Mouse (Mus musculus): ENCODE measurements at regions not wholly inside any gene's neighbourhood (a gene's known extent, or its start where the extent isn't known, plus 50 kb on each side); places are given as distances from the start of the nearest gene placed in this dataset.

DNA sequence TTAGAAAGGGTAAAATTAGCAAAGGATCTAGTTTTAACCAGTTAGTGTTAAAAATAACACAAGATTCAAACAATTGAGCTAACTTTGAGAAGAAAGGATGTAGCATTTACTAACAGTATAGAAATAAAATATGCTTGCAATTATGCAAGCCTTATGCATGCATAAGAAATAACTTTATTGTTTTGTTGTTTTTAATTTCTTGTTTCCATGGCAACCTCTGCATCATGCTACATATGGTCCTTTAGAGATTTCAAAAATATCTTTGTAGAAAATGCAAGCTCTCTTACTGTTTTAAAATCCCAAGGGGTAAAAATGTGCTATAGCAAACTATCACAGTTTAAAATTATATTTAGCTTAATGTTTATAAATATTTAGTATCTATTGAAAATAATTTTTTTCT is 395.0 kb upstream of the Spock3 start:
- no peak overlapping the region for H3K9ac ChIP-seq
- no peak overlapping the region for H3K4me2 ChIP-seq (ENCODE audit: low read depth)
- DNase-seq (peak; percentile 30), ATAC-seq (peak; percentile 80)
- TF ChIP-seq CTCF (IDR thresholded peaks at IDR 0.05; ENCODE audit: low read depth) = no peak
- no peaks in the 10 kb centered on the region for H3K9me3 ChIP-seq (ENCODE audit: low read length)
- no peak overlapping the region for H3K4me3 ChIP-seq (ENCODE audit: low read depth, low read length)
- H3K4me1 ChIP-seq (ENCODE audit: insufficient read depth) = no peaks in the 10 kb centered on the region
- no peaks in the 10 kb centered on the region for H3K36me3 ChIP-seq (ENCODE audit: insufficient read depth)
- H3K27me3 ChIP-seq (ENCODE audit: insufficient read depth, low read length) = no peaks in the 10 kb centered on the region
- no peak overlapping the region for H3K27ac ChIP-seq (ENCODE audit: low read depth, low read length)

DNA sequence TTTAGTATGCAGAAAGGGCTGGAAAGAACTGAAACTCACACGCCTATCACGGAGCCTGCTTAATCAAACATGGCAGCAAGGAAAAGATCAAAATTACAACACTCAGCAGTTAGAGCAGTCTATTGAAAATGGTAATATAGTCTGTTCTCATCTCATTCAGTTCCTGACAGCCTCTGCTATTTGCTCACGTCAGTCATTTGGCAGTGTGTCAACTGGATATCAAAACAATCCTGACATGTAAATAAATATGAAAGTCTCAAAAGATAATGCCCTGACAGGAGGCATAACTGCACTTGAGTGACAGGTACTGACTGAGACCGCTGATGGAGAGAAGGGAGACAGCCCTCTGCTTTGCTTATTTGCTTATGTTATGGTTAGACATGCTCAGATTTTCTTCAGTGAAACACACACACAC is 375.0 kb upstream of the Spock3 start:
- Histone ChIP-seq H3K4me1 (ENCODE audit: insufficient read depth) (no peaks in the 10 kb centered on the region), H3K4me3 (ENCODE audit: low read depth, low read length) (no peak overlapping the region), H3K27me3 (ENCODE audit: insufficient read depth, low read length) (no peaks in the 10 kb centered on the region), H3K9ac (no peak overlapping the region), H3K36me3 (ENCODE audit: insufficient read depth) (no peaks in the 10 kb centered on the region), H3K4me2 (ENCODE audit: low read depth) (no peak overlapping the region), H3K9me3 (ENCODE audit: low read length) (no peaks in the 10 kb centered on the region), H3K27ac (ENCODE audit: low read depth, low read length) (no peak overlapping the region)
- no peak for TF ChIP-seq CTCF (IDR thresholded peaks at IDR 0.05; ENCODE audit: low read depth)
- ATAC-seq (peak; percentile 95), DNase-seq (peak; percentile 64)
- WGBS = 18% methylated on average over 4 of the region's 4 CpGs

- no peak overlapping the region for H3K9ac ChIP-seq
- no peaks in the 10 kb centered on the region for H3K4me1 ChIP-seq (ENCODE audit: insufficient read depth)
- no peaks in the 10 kb centered on the region for H3K9me3 ChIP-seq (ENCODE audit: low read length)
- H3K27me3 ChIP-seq (ENCODE audit: insufficient read depth, low read length) = no peaks in the 10 kb centered on the region
- no peak overlapping the region for H3K27ac ChIP-seq (ENCODE audit: low read depth, low read length)
- no peak overlapping the region for H3K4me2 ChIP-seq (ENCODE audit: low read depth)
- no peak for TF ChIP-seq CTCF (IDR thresholded peaks at IDR 0.05; ENCODE audit: low read depth)
- DNase-seq = no peak
- ATAC-seq = peak; percentile 23; the same call in 1 of the 2 replicates
- no peaks in the 10 kb centered on the region for H3K36me3 ChIP-seq (ENCODE audit: insufficient read depth)
- no peak overlapping the region for H3K4me3 ChIP-seq (ENCODE audit: low read depth, low read length)
Observed at GRCm38 (mm10) chr8:62599281-62599680, 351.5 kb upstream of the Spock3 start.

DNA sequence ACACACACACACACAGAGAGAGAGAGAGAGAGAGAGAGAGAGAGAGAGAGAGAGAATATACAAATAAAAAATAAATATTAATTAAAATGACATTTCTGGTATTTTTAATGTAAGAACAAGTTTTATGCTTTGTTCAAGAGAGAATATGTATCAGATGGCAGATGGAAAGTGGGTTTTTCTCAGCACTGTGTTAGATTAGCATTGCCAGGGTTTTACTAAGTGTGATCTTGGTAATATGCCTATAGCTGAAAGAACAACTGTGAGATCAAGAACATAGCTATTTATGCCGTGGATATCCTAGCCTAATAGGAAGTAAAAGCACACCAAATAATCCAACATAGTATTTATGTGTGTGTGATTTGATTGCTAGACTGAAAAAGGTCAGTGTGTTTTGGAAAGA is 344.7 kb upstream of the Spock3 start:
- 66% methylated on average over 1 of the region's 1 CpGs for WGBS
- H3K36me3 ChIP-seq (ENCODE audit: insufficient read depth) = no peaks in the 10 kb centered on the region
- no peak overlapping the region for H3K27ac ChIP-seq (ENCODE audit: low read depth, low read length)
- H3K4me2 ChIP-seq (ENCODE audit: low read depth) = no peak overlapping the region
- H3K9me3 ChIP-seq (ENCODE audit: low read length) = no peaks in the 10 kb centered on the region
- H3K4me1 ChIP-seq (ENCODE audit: insufficient read depth) = no peaks in the 10 kb centered on the region
- no peaks in the 10 kb centered on the region for H3K27me3 ChIP-seq (ENCODE audit: insufficient read depth, low read length)
- H3K9ac ChIP-seq = no peak overlapping the region
- TF ChIP-seq CTCF (IDR thresholded peaks at IDR 0.05; ENCODE audit: low read depth) = no peak
- H3K4me3 ChIP-seq (ENCODE audit: low read depth, low read length) = no peak overlapping the region
- DNase-seq (no peak), ATAC-seq (0 out of 2 replicates have a peak, but pooled peaks have one; percentile 32)

DNA sequence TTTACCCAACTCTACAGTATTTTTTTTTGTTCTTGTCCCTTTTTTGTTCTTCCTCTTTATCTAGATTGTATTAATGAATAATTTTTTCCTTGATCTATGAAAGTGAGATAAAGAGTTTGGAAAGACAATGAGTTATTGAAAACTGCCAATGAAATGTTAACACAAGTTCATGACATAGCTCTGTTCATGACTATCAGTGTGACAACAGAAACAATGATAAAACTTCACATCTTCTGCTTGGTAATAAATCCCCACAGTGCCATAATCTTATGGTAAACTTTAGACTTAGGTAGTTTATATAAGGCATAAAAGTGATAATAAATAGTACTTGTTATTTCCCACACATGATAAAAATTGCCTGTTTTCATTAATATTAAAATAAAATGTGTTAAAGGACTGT is 330.8 kb upstream of the Spock3 start:
- Histone ChIP-seq H3K9me3 (ENCODE audit: low read length) (no peaks in the 10 kb centered on the region), H3K4me1 (ENCODE audit: insufficient read depth) (no peaks in the 10 kb centered on the region), H3K4me2 (ENCODE audit: low read depth) (no peak overlapping the region), H3K36me3 (ENCODE audit: insufficient read depth) (no peaks in the 10 kb centered on the region), H3K9ac (no peak overlapping the region), H3K4me3 (ENCODE audit: low read depth, low read length) (no peak overlapping the region), H3K27ac (ENCODE audit: low read depth, low read length) (no peak overlapping the region), H3K27me3 (ENCODE audit: insufficient read depth, low read length) (no peaks in the 10 kb centered on the region)
- ATAC-seq = no peak
- no peak for DNase-seq
- no peak for TF ChIP-seq CTCF (IDR thresholded peaks at IDR 0.05; ENCODE audit: low read depth)

DNA sequence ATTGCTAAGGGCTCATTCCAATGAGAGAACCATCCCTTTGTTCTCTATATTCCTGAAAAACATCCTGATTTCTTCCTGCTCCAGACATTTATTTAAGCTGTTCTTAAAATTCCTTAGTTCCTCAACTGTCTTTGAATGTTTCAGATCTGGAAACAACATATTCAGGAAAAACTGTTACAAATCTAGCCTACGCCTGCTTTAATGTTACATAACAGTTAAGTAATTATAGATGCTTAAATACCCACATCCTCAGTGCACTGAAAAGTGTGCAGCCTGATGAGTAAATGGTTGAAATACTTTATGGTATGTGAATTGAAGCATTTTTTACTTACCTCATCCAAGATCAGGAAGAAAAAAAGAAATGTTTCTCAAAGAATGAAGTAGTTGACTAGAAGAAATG is 329.6 kb upstream of the Spock3 start:
- no peaks in the 10 kb centered on the region for H3K9me3 ChIP-seq (ENCODE audit: low read length)
- no peak overlapping the region for H3K4me2 ChIP-seq (ENCODE audit: low read depth)
- no peaks in the 10 kb centered on the region for H3K4me1 ChIP-seq (ENCODE audit: insufficient read depth)
- no peak for ATAC-seq
- no peaks in the 10 kb centered on the region for H3K27me3 ChIP-seq (ENCODE audit: insufficient read depth, low read length)
- H3K9ac ChIP-seq = no peak overlapping the region
- no peak overlapping the region for H3K4me3 ChIP-seq (ENCODE audit: low read depth, low read length)
- no peak for DNase-seq
- 81% methylated on average over 1 of the region's 1 CpGs for WGBS
- no peaks in the 10 kb centered on the region for H3K36me3 ChIP-seq (ENCODE audit: insufficient read depth)
- no peak overlapping the region for H3K27ac ChIP-seq (ENCODE audit: low read depth, low read length)
- no peak for TF ChIP-seq CTCF (IDR thresholded peaks at IDR 0.05; ENCODE audit: low read depth)

All from forebrain, postnatal 0 days (tissue).